Mouse (Mus musculus) heart, postnatal 10 days (tissue): ENCODE measurements around the gene Gipc3. TPM values are rescaled to one million over a fixed set of nuclear protein-coding genes. Genes with fewer than 3 reads are reported as not detected.

Experiments
- DNase-seq, 2 experiments: peaks; one replicate each; pipeline ENCODE4 v3.0.0; 2021
- intact Hi-C: fragments of 180-260 bp; cut with DNase I; formaldehyde crosslinking; loops from one replicate; pipeline ENCODE4 v1.15.1; 2025
- total RNA-seq, 2 experiments: library from RNA; stranded (reverse); gene quantifications; 2 replicates each; pipeline ENCODE4 v1.2.3; 2021

Gipc3 gene
- total RNA-seq, 2 experiments from 2014 or later, result 4.8 to 6.1 TPM

DNA sequence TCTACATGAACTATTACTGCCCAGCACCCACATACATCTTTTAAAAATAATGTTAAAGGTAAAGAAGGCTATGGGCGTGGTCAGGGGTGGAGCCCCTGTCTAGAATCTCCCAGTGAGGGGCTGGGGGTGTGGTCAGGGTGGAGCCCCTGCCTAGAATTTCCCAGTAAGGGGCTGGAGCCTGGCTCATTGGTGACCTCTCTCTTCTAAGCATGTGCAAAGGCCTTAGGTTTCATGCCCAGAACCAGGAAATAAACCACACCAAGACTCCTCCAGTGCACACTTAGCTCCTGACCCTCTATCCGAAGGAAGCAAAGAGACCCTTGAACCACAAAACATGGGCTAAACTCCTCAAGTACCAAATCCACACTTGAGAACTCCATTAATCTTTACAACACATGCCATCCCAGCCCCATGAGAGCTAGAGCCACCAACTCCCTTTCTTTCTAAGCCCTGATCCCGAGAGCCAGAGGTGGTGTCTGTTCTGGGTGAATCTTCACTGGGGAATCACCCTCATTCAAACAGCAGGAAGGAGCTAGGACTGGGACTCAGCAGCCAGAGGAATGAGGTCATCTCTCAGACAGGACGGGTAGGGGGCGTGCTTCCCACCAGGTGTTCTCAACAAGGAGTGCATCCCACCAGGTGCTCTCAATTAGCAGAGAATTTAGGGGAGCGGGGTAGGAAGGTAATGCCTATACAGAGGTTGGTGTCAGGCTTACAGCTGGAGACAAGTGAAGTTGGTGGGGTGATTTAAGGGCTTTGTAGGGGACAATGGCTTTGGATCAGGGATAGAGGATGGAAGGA is 33.7 kb upstream of the Gipc3 start:
- no peak for DNase-seq
- intact Hi-C loops, result loop anchor here (2.0 kb wide), 1 partner anchor 18 kb away; no protein-coding TSS in a partner anchor

DNA sequence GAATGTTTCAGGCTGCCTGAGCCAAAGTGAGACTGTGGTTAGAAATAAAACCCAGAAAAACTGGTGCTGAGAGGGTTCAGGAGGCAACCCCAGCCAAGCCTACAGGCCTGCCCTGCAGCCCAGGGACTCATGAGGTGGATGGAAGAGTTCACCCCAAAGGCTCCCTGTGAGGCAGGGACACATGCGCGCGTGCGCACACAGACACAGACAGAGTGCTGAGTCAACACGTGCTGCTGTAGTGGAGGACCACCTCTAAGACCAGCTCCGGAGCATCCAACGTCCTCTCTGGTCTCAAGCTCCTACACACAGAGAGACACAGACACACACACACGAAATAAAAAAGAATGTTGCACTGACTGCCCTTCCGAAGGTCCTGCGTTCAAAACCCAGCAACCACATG is 32.3 kb upstream of the Gipc3 start:
- intact Hi-C loops, result no loop called here
- no peak for DNase-seq

DNA sequence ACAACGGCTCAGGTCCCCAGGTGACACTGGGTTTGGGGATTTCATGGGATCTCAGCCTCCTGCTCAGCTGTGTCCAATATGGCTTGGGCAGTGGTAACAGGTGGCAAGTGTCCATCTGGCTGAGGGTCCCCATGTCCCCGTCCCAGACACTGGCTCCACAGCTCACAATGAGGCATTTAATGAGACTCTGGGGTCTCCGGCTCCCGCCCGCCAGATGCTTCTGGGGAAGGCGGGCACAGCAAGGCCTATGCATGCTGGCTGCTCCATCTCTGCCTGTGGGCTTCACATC is 24.1 kb upstream of the Gipc3 start:
- intact Hi-C loops, result no loop called here
- DNase-seq, result no peak

DNA sequence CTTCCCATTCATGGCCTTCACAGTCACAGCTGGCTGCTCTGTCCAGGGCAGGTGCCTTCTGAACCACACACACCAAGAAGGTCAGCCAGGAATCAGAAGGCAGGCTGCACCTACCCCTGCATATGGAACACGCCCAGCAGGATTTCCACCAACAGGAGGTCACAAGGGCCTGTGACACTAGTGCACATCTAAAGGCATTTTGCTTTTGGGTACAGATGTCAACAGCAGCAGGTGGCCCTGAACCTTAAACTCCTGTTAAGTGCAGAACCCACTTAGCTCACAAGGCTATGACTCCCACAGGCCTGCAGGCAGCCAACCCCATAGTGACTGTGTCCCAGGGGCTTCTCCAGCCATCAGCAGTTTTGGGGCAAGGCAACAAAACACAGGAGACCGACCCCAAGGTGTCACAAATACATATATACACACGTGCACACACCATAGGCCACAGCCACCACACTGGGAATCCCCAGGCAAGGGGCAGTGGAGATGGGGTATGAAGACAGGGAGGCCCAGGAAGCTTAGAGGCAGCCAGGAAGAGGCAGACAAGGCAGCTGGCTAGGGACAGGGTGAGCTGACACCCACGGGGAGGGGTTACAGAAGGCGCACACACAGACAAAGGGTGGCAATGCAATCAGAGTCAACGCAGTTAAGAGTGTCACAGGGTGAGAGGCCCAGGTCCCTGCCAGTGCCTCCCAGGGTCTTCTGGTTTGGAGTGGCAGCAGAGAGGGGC is 23.6 kb upstream of the Gipc3 start:
- intact Hi-C loops, result no loop called here
- no peak for DNase-seq

DNA sequence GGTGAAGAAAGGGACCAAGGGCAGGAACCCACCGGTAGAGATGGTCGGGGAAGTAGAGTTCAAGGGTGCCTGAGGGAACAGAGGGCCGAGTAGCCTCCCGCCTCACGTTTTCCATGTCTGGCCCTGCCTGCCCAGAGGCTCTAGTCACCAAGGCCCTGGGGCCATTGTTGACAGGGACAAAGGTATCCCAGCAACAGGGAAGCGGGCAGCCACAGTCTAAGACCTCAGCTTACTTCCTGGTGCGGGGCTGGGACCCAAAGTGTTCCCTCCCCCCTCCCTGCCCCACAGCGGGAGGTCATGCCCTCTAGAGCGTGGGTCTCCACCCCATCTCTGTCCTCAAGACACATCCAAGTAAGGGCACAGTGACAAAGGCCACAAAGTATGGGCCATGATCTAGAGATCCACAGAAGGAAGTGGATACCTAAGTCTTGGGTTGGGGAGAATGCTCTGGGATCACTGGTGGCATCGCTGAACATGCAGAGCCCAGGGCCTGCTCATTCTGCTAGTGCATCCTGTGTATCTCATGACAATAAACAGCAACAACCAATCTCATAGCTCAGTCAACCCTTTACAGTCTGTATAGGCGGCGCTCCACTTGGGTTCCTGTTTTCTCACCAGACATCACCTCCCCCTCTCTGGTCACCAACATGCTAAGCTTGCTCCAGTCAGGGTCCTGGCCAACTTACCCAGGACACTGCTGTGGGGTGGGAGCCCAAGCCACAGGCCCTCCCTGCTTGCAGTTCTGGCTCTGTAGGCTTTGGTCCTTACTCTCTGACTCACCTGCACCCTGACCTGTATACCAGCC is 22.8 kb upstream of the Gipc3 start, which contains the start of gene 4930404N11Rik:
Gene 4930404N11Rik (minus strand): TSS at position 145 of the 805 bp plus-strand sequence.
- intact Hi-C loops, result no loop called here
- DNase-seq, result no peak

DNA sequence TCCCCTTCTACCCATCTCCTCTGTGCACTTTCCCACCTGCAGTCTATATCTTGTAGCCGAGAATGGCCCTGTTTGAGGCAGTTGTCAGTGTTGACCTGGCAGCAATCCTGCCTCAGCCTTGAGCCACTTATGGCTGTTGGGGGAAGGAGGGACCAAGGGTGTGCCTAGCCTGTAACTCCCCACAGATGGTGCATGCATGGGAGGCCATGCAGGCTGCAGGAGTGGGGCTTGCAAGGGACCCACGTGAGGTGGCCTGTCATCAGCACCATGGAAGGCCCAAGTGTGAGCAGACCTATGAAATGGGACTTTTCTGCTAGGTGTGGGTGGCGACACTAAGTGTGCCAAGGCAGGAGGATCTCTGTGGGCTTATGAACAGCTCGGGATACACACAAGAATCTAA is 22.0 kb upstream of the Gipc3 start:
- DNase-seq, result no peak
- intact Hi-C loops, result no loop called here

DNA sequence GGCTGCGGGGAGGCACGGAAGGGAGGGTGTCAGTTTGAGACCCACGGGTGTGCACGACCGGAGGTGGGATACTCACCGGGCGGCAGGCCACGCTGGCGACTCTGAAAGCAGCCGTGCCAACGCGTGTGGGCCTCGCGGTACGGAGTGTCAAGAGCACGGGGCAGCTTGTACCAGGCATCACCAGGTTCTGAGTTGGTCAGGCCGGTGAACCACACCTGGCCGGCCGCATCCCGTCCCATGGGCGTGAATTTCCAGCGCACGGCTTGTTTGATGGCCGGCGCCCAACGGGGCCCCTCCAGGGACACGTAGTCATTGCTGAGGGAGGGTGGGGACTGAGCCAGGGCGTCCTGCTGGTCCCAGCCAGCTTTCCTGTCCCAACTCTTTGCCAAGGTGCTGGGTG is 21.6 kb upstream of the Gipc3 start:
- DNase-seq, result peak; percentile 56 to 63
- intact Hi-C loops, result no loop called here

DNA sequence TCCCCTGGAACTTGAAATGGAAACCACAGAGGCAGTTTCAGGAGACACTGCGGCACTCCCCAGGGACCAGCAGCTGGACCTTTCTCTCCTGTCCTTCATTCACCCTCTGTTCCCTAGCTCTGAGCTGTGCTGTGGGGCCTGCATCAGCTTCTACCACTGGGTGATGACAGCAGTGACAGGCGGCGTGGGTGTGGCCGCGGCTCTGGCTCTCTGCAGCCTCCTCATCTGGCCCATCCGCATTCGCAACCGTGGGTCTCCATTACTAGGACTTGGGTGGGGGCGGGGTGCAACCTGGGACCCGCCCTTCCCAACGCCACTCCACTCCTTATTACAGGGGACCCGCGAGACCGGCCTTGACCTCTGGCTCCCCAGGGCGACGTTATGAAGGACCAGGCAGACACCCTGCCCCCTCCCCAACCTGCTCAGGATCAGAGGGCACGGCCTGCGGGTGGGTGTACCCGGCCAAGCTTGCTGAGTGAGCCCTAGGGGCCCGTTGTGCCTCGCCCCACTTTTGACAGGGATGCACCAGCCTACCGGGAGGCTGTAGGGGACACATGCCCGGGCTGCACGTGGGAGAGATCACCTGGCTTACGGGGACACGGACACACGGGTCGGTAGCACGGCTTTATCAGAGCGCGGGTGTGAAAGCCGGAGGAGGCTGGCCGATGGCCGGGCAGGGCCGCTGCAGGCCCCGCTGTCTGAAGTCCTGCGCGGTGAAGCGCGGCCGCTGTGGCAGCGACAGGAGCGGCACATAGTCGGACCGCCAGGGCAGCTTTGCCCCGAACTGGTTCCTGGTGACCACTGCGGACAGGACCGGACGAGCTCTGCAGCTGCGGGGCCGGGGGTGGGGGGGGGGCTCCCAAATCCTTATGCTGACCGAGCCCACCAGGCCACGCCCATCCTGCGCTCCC is 20.6 kb upstream of the Gipc3 start:
- peak; percentile 75 to 76 for DNase-seq
- intact Hi-C loops, result no loop called here

DNA sequence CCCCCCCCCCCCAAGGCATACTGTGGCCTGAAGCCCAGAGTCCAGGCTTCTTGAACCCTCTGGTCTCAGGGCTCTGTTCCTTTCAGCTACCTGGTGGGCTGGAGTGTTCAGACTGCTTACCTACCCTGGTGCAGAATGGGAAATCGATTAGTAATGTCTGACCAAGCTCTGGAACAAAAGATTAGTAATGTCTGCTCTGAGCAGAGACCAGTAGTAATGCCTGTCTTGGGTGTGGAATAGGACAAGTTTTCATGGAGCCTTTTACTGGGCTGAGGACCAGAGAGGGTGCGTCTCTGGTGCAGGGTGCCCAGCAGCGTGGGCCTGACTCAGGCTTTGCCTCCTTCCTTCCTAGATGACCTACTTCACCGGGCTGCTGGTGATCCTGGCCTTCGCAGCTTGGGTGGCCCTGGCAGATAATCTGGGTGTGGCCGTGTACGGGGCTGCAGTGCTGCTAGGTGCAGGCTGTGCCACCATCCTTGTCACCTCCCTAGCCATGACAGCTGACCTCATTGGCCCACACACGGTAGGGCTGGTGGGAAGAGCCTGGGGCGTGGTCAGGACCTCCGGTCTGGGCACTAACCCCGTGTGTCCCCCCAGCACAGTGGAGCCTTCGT is 19.4 kb upstream of the Gipc3 start:
- intact Hi-C loops, result no loop called here
- no peak for DNase-seq

DNA sequence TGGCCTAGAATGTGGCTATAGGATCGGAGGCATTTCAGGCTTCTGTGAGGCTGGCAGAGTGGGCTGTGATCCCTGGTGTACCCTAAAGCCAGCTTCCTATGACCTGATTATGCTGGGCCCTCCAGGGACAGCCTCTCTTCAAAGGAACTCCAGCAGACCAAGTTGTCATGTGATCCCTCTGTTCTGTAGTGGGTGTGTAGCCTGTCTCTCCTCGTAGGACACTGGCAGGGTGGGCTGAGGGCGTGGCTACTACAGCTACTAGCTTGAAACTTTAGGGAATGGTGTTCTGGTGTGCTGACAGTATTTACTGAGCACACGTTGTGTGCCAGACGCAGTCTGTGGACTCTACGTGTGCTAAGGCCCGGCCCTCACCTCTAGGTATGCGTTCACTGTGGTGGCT is 17.7 kb upstream of the Gipc3 start:
- DNase-seq, result no peak
- intact Hi-C loops, result no loop called here

DNA sequence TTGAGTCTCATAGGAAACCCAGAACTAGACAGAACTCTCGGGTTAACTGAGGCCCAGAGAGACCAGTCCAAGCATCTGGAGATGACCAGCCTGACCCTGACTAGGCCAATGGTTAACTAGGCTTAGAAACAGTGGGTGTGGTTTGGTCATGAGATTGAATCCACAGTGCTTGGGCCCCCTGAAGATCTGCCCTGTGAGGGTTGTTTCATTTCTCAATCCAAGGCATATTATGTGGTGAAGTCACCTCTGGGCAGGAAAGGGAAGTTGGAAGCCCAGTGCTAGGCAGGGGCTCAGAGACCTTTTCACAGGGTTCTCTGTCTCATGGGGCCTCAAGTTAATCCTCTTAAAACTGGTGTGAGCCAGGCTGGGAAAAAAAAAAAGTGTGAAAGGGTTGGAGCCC is 15.8 kb upstream of the Gipc3 start:
- intact Hi-C loops, result loop anchor here (2.0 kb wide), 1 partner anchor 18 kb away; no protein-coding TSS in a partner anchor
- DNase-seq, result no peak

DNA sequence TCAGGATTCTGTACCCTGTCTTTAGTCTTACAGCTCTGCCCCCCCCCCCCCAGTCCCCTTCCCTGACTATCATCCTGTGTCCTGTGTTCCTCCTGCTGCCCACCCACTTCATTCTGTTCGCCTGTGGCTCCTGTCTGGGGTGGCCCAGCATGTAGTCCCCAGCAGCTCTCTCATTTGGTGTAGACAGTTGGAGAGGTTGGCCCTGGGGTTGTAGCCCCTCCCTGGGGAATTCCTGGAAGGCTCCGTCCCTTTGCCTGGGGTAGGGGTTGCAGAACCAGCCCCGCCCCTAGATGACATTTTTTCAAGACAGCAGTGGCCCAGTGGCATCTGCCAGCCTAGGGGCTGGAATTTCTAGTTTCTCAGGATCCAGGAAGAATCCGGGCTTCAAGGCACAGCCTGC is 15.1 kb upstream of the Gipc3 start:
- DNase-seq, result no peak
- intact Hi-C loops, result loop anchor here (2.0 kb wide), 1 partner anchor 19 kb away; no protein-coding TSS in a partner anchor

DNA sequence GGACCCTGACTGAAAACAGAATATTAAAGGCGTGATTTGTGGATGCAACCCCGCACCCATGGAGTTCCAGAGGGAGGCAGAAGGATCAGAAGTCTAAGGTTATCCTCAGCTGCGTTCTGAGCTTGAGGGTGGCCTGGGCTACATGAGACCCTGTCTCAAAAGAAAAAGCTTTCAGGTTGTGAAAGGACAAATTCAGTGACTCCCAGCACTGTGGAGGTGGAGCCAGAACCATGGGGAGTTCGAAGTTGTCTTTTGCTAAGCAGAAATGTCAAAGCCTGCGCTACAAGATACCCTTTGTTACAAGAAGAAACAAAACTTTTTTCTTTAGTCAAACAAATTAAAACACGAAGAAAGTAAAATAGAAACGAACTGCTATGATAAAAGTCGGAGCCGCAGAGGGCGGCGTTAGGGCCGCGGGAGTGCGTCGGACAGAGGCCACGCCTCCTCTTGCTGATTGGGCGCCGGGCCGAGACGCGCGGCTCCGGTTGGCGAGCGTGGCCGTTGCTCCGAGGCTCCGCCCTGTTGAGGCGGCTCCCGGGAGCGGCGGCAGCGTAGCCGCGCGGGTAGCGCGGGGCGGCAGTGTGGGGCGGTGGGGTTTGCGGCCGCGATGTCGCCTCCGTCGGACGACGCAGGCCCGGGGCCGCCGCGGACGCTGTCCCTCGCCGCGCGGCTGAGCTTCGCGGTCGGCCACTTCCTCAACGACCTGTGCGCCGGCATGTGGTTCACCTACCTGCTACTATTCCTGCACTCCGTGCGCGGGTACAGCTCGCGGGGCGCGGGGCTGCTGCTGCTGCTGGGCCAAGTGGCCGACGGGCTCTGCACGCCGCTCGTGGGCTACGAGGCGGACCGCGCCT is 14.2 kb upstream of the Gipc3 start, which contains the start of gene Mfsd12:
Gene Mfsd12 (plus strand): TSS at position 501 of the 854 bp plus-strand sequence.
- DNase-seq, result peak; percentile 95
- intact Hi-C loops, result no loop called here

DNA sequence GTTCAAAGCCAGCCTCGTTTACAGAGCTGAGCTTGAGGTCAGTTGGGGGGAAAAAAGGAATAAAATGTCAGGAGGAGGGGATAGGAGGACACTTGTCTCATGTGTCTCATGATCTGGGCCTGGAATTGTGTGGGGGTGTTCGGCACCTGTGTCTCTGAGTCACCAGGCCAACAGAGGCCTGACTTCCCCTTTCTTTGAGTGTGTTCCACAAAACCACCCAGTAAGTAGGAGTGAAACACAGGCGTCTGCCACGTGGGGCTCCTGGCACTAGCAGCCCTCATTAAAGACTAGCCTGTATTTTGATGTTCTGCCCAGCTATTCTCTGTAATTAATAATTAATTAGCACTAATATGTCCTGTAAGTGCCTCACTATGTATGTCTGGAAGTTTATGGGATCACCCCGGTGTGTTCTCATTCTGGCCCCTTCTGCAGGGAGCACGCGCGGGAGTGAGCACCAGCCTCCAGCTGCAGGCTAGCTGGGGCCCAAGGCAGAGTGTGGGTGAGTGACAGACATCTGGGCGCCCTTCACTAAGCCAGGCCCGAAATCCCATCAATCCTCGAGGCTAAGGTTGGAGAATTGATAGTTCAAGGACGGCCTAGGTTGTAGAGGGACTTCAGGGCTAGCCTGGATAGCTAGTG is 13.4 kb upstream of the Gipc3 start:
- no peak for DNase-seq
- intact Hi-C loops, result no loop called here

DNA sequence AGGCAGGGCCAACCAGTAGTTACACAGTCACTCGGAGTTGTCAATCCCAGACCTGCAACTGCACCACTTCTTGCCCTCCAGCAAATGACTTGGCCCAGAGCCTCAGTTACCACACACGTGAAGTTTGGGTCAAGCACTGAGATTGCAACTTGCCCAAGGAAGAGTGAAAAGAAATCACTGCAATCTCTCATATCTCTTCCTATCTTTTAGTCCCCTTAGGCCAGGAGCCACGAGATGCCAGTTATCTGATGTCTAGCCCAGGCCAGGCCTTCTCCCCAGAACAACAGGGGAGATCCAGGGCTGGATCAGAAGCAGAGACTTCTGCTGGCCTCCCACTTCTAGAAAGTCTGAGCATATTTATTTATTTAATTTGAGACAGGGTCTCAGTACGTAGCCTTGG is 12.5 kb upstream of the Gipc3 start:
- intact Hi-C loops, result no loop called here
- no peak for DNase-seq

DNA sequence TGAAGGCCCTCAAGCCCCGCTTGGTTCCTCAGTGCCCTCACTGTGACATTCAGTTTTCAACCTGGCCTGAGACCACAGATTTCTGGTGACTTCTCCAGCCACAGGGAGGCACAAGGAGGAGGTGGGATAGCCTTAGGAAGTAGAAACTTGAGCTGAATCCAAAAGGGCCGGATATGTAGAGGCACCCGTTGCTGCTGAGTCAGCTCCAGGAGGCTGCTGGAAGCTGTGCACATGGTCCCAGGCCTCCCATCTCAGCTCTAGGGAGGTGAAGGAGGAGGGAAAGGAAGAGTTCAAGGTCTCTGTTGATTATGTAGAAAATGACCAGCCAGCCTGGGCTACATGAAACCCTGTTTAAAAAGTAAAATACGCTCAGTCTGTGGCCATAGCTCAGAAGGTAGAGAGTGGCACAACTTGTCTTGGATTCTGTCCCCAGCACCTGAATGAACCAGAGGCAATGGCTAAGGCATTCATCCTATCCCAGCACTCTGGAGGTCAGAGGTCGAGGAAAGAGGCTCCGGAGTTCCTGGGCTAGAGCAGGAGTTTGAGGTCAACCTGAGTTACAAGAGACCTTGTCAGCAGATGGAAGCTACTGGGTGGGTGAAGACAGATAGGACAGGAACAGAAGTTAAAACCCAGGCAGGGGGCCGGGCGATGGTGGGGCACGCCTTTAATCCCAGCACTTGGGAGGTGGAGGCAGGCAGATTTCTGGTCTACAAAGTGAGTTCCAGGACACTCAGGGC is 11.8 kb upstream of the Gipc3 start:
- intact Hi-C loops, result no loop called here
- DNase-seq, result no peak

DNA sequence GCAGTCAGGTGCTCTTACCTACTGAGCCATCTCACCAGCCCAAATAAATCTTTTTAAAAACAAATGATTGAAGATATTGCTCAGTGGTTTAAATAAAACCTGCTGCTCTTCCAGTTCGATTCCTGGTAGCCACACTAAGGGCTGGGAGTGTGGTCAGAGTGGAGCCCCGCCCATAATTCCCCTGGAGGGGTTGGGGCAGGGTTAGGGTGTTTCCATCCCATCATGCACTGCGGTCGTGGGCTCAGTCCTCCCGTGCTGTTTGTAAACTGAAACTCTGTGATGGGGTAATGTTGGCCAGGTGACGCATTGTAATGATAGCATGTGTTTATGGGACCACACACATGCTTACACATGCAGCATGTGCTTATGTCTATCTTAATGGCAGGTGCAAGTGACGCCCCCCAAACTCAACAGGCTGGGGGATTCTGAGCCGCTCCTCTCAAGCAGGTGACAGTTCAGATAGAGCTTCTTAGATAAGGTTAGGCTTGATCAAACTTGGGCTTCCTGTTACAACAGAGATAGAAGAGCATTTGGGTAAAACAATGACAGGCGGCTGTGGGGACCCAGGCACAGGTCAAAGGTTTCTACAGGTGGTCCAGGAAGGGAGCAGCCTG is 8.7 kb upstream of the Gipc3 start:
- intact Hi-C loops, result no loop called here
- no peak for DNase-seq
